Mouse (Mus musculus): Measurements from ENCODE around the gene Lbp. TPM values are rescaled to one million over a fixed set of nuclear protein-coding genes. Genes with fewer than 3 reads are reported as not detected.

Gene Lbp
- total and polyA plus RNA-seq, 2 experiments from 2014 or later, result 12.8 to 14.0 TPM

- Histone ChIP-seq H3K4me1 (ENCODE audit: control insufficient read depth, insufficient read depth) (no peaks in the 10 kb centered on the region), H3K27ac (ENCODE audit: low read depth) (no peak overlapping the region), H3K36me3 (replicated peaks; ENCODE audit: control insufficient read depth, insufficient read depth, low read length) (no peaks in the 10 kb centered on the region), H3K9ac (replicated peaks; ENCODE audit: low read depth, low read length) (no peak overlapping the region), H3K4me3 (ENCODE audit: low read depth, low read length) (no peak overlapping the region), H3K27me3 (ENCODE audit: control insufficient read depth, insufficient read depth, low read length) (no peaks in the 10 kb centered on the region), H3K9me3 (replicated peaks; ENCODE audit: control insufficient read depth, low read length) (no peaks in the 10 kb centered on the region), H3K4me2 (ENCODE audit: low read depth, low read length) (no peak overlapping the region)
- ATAC-seq (ENCODE audit: insufficient read depth, low read depth) (no peak), DNase-seq (ENCODE audit: low spot score) (no peak)
- TF ChIP-seq EP300 (IDR thresholded peaks at IDR 0.05; ENCODE audit: low read depth), result no peak
- TF ChIP-seq CTCF (IDR thresholded peaks at IDR 0.05; ENCODE audit: low read depth), result no peak
- WGBS, result 53% methylated on average over 4 of the region's 4 CpGs
Measured at GRCm38 (mm10) chr2:158276878-158277277, 29.4 kb upstream of the Lbp start.

- Histone ChIP-seq H3K27ac (ENCODE audit: low read depth) (no peak overlapping the region), H3K9me3 (replicated peaks; ENCODE audit: control insufficient read depth, low read length) (no peaks in the 10 kb centered on the region), H3K27me3 (ENCODE audit: control insufficient read depth, insufficient read depth, low read length) (no peaks in the 10 kb centered on the region), H3K4me2 (ENCODE audit: low read depth, low read length) (no peak overlapping the region), H3K4me1 (ENCODE audit: control insufficient read depth, insufficient read depth) (no peaks in the 10 kb centered on the region), H3K4me3 (ENCODE audit: low read depth, low read length) (no peak overlapping the region), H3K36me3 (replicated peaks; ENCODE audit: control insufficient read depth, insufficient read depth, low read length) (no peaks in the 10 kb centered on the region), H3K9ac (replicated peaks; ENCODE audit: low read depth, low read length) (no peak overlapping the region)
- WGBS, result 83% methylated on average over 4 of the region's 4 CpGs
- no peak for TF ChIP-seq CTCF (IDR thresholded peaks at IDR 0.05; ENCODE audit: low read depth)
- TF ChIP-seq EP300 (IDR thresholded peaks at IDR 0.05; ENCODE audit: low read depth), result no peak
- ATAC-seq (ENCODE audit: insufficient read depth, low read depth), result no peak
- DNase-seq (ENCODE audit: low spot score), result no peak
Measured at GRCm38 (mm10) chr2:158279656-158280055, 26.6 kb upstream of the Lbp start.

GRCm38 (mm10) chr2:158281497-158282205, 24.6 kb upstream of the Lbp start:
- no peak for TF ChIP-seq CTCF (IDR thresholded peaks at IDR 0.05; ENCODE audit: low read depth)
- Histone ChIP-seq H3K4me1 (ENCODE audit: control insufficient read depth, insufficient read depth) (no peaks in the 10 kb centered on the region), H3K27me3 (ENCODE audit: control insufficient read depth, insufficient read depth, low read length) (no peaks in the 10 kb centered on the region), H3K4me2 (ENCODE audit: low read depth, low read length) (no peak overlapping the region), H3K9me3 (replicated peaks; ENCODE audit: control insufficient read depth, low read length) (no peaks in the 10 kb centered on the region), H3K36me3 (replicated peaks; ENCODE audit: control insufficient read depth, insufficient read depth, low read length) (no peaks in the 10 kb centered on the region), H3K9ac (replicated peaks; ENCODE audit: low read depth, low read length) (no peak overlapping the region), H3K4me3 (ENCODE audit: low read depth, low read length) (no peak overlapping the region), H3K27ac (ENCODE audit: low read depth) (no peak overlapping the region)
- DNase-seq (ENCODE audit: low spot score) (no peak), ATAC-seq (ENCODE audit: insufficient read depth, low read depth) (no peak)
- 63% methylated on average over 16 of the region's 16 CpGs for WGBS

- DNase-seq (ENCODE audit: low spot score) (no peak), ATAC-seq (ENCODE audit: insufficient read depth, low read depth) (no peak)
- TF ChIP-seq CTCF (IDR thresholded peaks at IDR 0.05; ENCODE audit: low read depth) (no peak), EP300 (IDR thresholded peaks at IDR 0.05; ENCODE audit: low read depth) (no peak)
- no peaks in the 10 kb centered on the region for H3K36me3 ChIP-seq (replicated peaks; ENCODE audit: control insufficient read depth, insufficient read depth, low read length)
- H3K27me3 ChIP-seq (ENCODE audit: control insufficient read depth, insufficient read depth, low read length), result no peaks in the 10 kb centered on the region
- H3K4me3 ChIP-seq (ENCODE audit: low read depth, low read length), result no peak overlapping the region
- WGBS, result 59% methylated on average over 7 of the region's 7 CpGs
- no peak overlapping the region for H3K4me2 ChIP-seq (ENCODE audit: low read depth, low read length)
- no peaks in the 10 kb centered on the region for H3K4me1 ChIP-seq (ENCODE audit: control insufficient read depth, insufficient read depth)
- H3K9ac ChIP-seq (replicated peaks; ENCODE audit: low read depth, low read length), result no peak overlapping the region
- no peaks in the 10 kb centered on the region for H3K9me3 ChIP-seq (replicated peaks; ENCODE audit: control insufficient read depth, low read length)
- no peak overlapping the region for H3K27ac ChIP-seq (ENCODE audit: low read depth)
Measured at GRCm38 (mm10) chr2:158283136-158283535, 23.2 kb upstream of the Lbp start.

GRCm38 (mm10) chr2:158283771-158284170, 22.5 kb upstream of the Lbp start:
- Histone ChIP-seq H3K27ac (ENCODE audit: low read depth) (no peak overlapping the region), H3K9ac (replicated peaks; ENCODE audit: low read depth, low read length) (no peak overlapping the region)

GRCm38 (mm10) chr2:158284571-158284970, 21.7 kb upstream of the Lbp start:
- Histone ChIP-seq H3K4me3 (ENCODE audit: low read depth, low read length) (no peak overlapping the region), H3K27me3 (ENCODE audit: control insufficient read depth, insufficient read depth, low read length) (no peaks in the 10 kb centered on the region), H3K27ac (ENCODE audit: low read depth) (no peak overlapping the region), H3K4me1 (ENCODE audit: control insufficient read depth, insufficient read depth) (no peaks in the 10 kb centered on the region), H3K36me3 (replicated peaks; ENCODE audit: control insufficient read depth, insufficient read depth, low read length) (no peaks in the 10 kb centered on the region), H3K9ac (replicated peaks; ENCODE audit: low read depth, low read length) (no peak overlapping the region), H3K9me3 (replicated peaks; ENCODE audit: control insufficient read depth, low read length) (no peaks in the 10 kb centered on the region), H3K4me2 (ENCODE audit: low read depth, low read length) (no peak overlapping the region)
- peak; percentile 23 for DNase-seq (ENCODE audit: low spot score)
- 16% methylated on average over 11 of the region's 11 CpGs for WGBS
- no peak for ATAC-seq (ENCODE audit: insufficient read depth, low read depth)
- TF ChIP-seq EP300 (IDR thresholded peaks at IDR 0.05; ENCODE audit: low read depth) (no peak), CTCF (IDR thresholded peaks at IDR 0.05; ENCODE audit: low read depth) (peak; percentile 91)

More at GRCm38 (mm10) chr2:158283771-158284170, 22.5 kb upstream of the Lbp start:
- WGBS, result 47% methylated on average over 6 of the region's 6 CpGs
- no peak for TF ChIP-seq CTCF (IDR thresholded peaks at IDR 0.05; ENCODE audit: low read depth)
- TF ChIP-seq EP300 (IDR thresholded peaks at IDR 0.05; ENCODE audit: low read depth), result no peak
- no peak overlapping the region for H3K4me3 ChIP-seq (ENCODE audit: low read depth, low read length)
- ATAC-seq (ENCODE audit: insufficient read depth, low read depth) (no peak), DNase-seq (ENCODE audit: low spot score) (no peak)
- no peaks in the 10 kb centered on the region for H3K36me3 ChIP-seq (replicated peaks; ENCODE audit: control insufficient read depth, insufficient read depth, low read length)
- no peak overlapping the region for H3K4me2 ChIP-seq (ENCODE audit: low read depth, low read length)
- no peaks in the 10 kb centered on the region for H3K4me1 ChIP-seq (ENCODE audit: control insufficient read depth, insufficient read depth)
- H3K9me3 ChIP-seq (replicated peaks; ENCODE audit: control insufficient read depth, low read length), result no peaks in the 10 kb centered on the region
- no peaks in the 10 kb centered on the region for H3K27me3 ChIP-seq (ENCODE audit: control insufficient read depth, insufficient read depth, low read length)
